Mouse (Mus musculus) ES-E14 (cell line): ENCODE measurements around the gene Zfyve28. TPM values are rescaled to one million over a fixed set of nuclear protein-coding genes. Genes with fewer than 3 reads are reported as not detected.

ENCODE experiments used
- DNase-seq: peaks from one replicate; pipeline ENCODE4 v3.0.0-alpha.2; 2013; ENCODE audit warnings: low read depth, low spot score
- H3K27ac ChIP-seq: 2 replicates; pipeline ENCODE4 v1.5.1; 2012; ENCODE audit warnings: low read depth, mild to moderate bottlenecking, low read length, moderate library complexity, mixed read lengths; ENCODE audit not compliant: poor library complexity, insufficient read depth, severe bottlenecking
- H3K36me3 ChIP-seq: 2 replicates; pipeline ENCODE4 v1.6.1; 2012; ENCODE audit warnings: mild to moderate bottlenecking, low read length, moderate library complexity, mixed read lengths; ENCODE audit not compliant: control insufficient read depth, poor library complexity, insufficient read depth, severe bottlenecking
- H3K4me1 ChIP-seq, 2 experiments: fragments of 150-350 bp in 1 of 2; sonication (generic) in 1 of 2; 2 replicates each; pipeline ENCODE4 v1.6.1; 2012; ENCODE audit warnings: low read length in 2 of 2, mild to moderate bottlenecking in 1 of 2, mixed read lengths in 1 of 2; ENCODE audit not compliant: control insufficient read depth in 2 of 2, insufficient read depth in 2 of 2, poor library complexity in 1 of 2
- H3K4me3 ChIP-seq, 2 experiments: fragments of 150-350 bp in 1 of 2; sonication (generic) in 1 of 2; 2 replicates each; pipeline ENCODE4 v1.5.1; 2012; ENCODE audit warnings: low read length in 2 of 2, low read depth in 1 of 2, mild to moderate bottlenecking in 1 of 2, mixed read lengths in 1 of 2; ENCODE audit not compliant: insufficient read depth in 1 of 2, poor library complexity in 1 of 2, severe bottlenecking in 1 of 2
- H3K9ac ChIP-seq: 2 replicates; pipeline ENCODE4 v1.6.1; 2012; ENCODE audit warnings: low read depth, mild to moderate bottlenecking, low read length, mixed read lengths; ENCODE audit not compliant: poor library complexity, insufficient read depth, severe bottlenecking
- H3K9me3 ChIP-seq: fragments of 150-350 bp; sonication (generic); 2 replicates; pipeline ENCODE4 v1.6.1; 2012; ENCODE audit warnings: low read depth, mild to moderate bottlenecking, low read length; ENCODE audit not compliant: control insufficient read depth, insufficient read depth
- CHD2 ChIP-seq: IDR thresholded peaks from 2 replicates; pipeline ENCODE4 v1.6.1; 2014; ENCODE audit warnings: mild to moderate bottlenecking, low read depth, low read length, inconsistent platforms
- HCFC1 ChIP-seq: IDR thresholded peaks from 2 replicates; pipeline ENCODE4 v1.6.1; 2012; ENCODE audit warnings: low read length, inconsistent platforms, borderline replicate concordance; ENCODE audit not compliant: insufficient read depth
- MAFK ChIP-seq: IDR thresholded peaks from 2 replicates; pipeline ENCODE4 v1.6.1; 2014; ENCODE audit warnings: mild to moderate bottlenecking, low read depth, low read length, inconsistent platforms; ENCODE audit not compliant: insufficient read depth
- ZC3H11A ChIP-seq: IDR thresholded peaks from 2 replicates; pipeline ENCODE4 v1.6.1; 2012; ENCODE audit warnings: low read depth, mild to moderate bottlenecking, inconsistent platforms, low read length, borderline replicate concordance
- ZNF384 ChIP-seq: IDR thresholded peaks from 2 replicates; pipeline ENCODE4 v1.6.1; 2012; ENCODE audit warnings: low read depth, low read length, inconsistent platforms
- in situ Hi-C, 2 experiments: fragments of 600-800 bp; cut with MboI; formaldehyde crosslinking; loops; one replicate each; pipeline ENCODE4 v1.15.1; 2025; ENCODE audit warnings: low sequenced_read_pairs in 2 of 2, inconsistent platforms in 1 of 2; ENCODE audit not compliant: unreplicated experiment in 2 of 2
- total RNA-seq: library from RNA; depleted of rRNA; stranded (reverse); fragments of 300-350 nt; gene quantifications from 2 replicates; pipeline ENCODE4 v1.2.3, GENCODE M21; 2012

The Zfyve28 gene
- total RNA-seq, 1 experiment: 12.3 TPM

- Histone ChIP-seq H3K9me3 (no peaks in the 10 kb centered on the region), H3K27ac (no peak overlapping the region), H3K4me1 (peaks cover 0 to 2% of the 10 kb centered on the region in 2 experiments; a peak in 1 of 4 replicates), H3K36me3 (no peaks in the 10 kb centered on the region), H3K4me3 (no peak overlapping the region), H3K9ac (no peak overlapping the region)
- no peak for DNase-seq
- no peak for TF ChIP-seq ZC3H11A
- TF ChIP-seq HCFC1: no peak
- in situ Hi-C loops: no loop called here
Observed at GRCm38 (mm10) chr5:34252307-34252966, 35.8 kb downstream of the Zfyve28 start.

DNA sequence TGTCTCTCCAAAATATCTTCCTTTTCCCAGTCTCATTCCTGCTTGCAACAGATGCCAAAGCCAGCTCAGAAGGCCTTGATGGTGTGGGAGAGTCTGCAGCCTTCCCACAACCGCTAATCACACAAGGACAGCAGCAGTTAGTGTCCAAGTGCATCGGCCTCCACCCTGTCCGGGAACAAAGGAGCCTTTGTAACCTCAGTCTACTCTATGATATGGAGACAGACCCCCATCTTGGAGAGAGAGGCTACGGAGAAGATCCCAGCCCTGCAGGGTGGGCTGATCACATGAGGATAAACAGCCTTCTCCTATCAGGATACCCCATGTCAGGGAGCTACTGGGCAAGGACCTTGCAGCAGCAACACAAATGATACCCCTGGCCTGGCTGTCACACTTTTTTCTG is 36.5 kb downstream of the Zfyve28 start:
- peaks cover 0 to 2% of the 10 kb centered on the region in 2 experiments; a peak in 1 of 4 replicates for H3K4me1 ChIP-seq
- TF ChIP-seq HCFC1 (no peak), ZNF384 (no peak), MAFK (no peak), CHD2 (no peak), ZC3H11A (no peak)
- H3K27ac ChIP-seq: no peak overlapping the region
- in situ Hi-C loops: no loop called here
- no peaks in the 10 kb centered on the region for H3K36me3 ChIP-seq
- H3K9me3 ChIP-seq: no peaks in the 10 kb centered on the region
- DNase-seq: no peak
- no peak overlapping the region for H3K9ac ChIP-seq
- H3K4me3 ChIP-seq: no peak overlapping the region

DNA sequence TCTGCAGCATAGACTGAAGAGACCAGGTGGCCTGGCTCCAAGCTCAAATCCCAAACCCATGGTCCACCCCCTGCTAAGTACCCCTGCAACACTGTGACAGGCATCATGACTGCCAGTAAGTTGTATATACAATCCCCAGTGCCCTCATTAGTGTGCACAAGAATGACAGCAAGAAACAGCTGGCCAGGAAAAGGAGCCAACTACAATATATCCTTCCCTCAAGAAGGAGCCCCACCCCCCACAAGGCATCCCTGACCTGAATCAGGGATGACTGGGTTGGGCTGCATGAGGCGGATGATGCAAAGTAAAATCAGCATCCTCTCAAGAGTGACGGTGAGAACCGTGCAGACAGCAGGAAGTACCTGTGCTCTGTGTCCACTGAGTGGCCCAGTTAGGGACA is 38.2 kb downstream of the Zfyve28 start:
- peaks cover 0 to 2% of the 10 kb centered on the region in 2 experiments; a peak in 1 of 4 replicates for H3K4me1 ChIP-seq
- TF ChIP-seq ZNF384 (no peak), MAFK (no peak), ZC3H11A (no peak)

DNA sequence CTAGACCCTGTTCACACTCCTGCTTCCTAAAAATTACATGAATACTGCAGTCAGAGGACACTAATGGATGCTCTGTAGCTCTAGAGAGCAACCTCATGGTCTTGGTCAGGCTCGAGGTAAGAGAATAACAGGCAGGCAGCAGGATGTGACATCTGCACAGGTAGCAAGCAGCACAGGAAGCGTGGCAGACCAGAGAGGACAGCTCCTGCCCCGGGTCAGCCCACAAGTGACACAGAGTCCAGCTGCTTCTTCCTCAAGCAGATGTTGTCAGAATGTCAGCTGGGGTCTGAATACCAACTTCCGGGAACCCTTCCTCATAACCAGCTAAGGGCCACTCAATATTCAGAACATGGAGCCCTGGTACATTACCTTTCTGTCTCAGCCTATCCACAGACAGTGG is 39.1 kb downstream of the Zfyve28 start:
- no peak overlapping the region for H3K4me3 ChIP-seq
- DNase-seq: no peak
- TF ChIP-seq HCFC1 (no peak), MAFK (no peak)
- in situ Hi-C loops: no loop called here
- H3K27ac ChIP-seq: no peak overlapping the region
- no peaks in the 10 kb centered on the region for H3K36me3 ChIP-seq
- 0 out of 4 replicates have a peak, but pooled peaks cover 0 to 2% of the 10 kb centered on the region in 2 experiments for H3K4me1 ChIP-seq
- no peak overlapping the region for H3K9ac ChIP-seq
- H3K9me3 ChIP-seq: no peaks in the 10 kb centered on the region

More for the DNA sequence above, 38.2 kb downstream of the Zfyve28 start:
- no peaks in the 10 kb centered on the region for H3K9me3 ChIP-seq
- in situ Hi-C loops: no loop called here
- no peak overlapping the region for H3K4me3 ChIP-seq
- H3K9ac ChIP-seq: no peak overlapping the region
- H3K27ac ChIP-seq: no peak overlapping the region
- H3K36me3 ChIP-seq: no peaks in the 10 kb centered on the region
- DNase-seq: no peak

DNA sequence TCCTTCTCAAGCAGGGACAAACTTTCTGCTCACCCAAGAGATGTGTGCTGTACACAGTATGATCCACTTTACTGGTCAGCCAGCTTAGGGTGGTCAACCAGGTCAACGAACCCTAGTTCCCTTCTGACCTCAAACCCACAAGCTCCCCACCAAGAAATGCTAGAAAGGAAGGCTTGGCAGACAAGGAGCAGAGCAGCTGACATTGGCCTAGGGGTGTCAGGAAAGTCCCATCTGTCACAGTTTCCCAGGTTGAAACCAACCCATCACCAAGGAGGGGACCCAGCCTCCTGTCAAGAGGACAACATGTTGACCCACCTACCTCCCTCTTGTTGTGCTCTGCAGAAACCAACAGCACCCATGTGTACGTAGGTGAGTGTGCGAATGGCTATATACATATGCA is 41.8 kb downstream of the Zfyve28 start:
- Histone ChIP-seq H3K36me3 (no peaks in the 10 kb centered on the region), H3K9ac (no peak overlapping the region), H3K4me1 (no peaks in the 10 kb centered on the region), H3K9me3 (no peaks in the 10 kb centered on the region), H3K27ac (no peak overlapping the region), H3K4me3 (no peak overlapping the region)
- TF ChIP-seq MAFK: no peak
- TF ChIP-seq CHD2: no peak
- TF ChIP-seq ZNF384: no peak
- TF ChIP-seq HCFC1: no peak
- no peak for TF ChIP-seq ZC3H11A
- in situ Hi-C loops: no loop called here
- DNase-seq: no peak
